Mouse (Mus musculus) urinary bladder, postnatal 14 days (tissue): ENCODE data around the gene Gar1.

Experiments used
- DNase-seq: peaks from one replicate; pipeline ENCODE4 v3.0.0; 2021; ENCODE audit warnings: low spot score

Gar1 gene

GRCm38 (mm10) chr3:129831035-129831568 is at the start of gene Gar1:
Gar1 (minus strand) TSS chr3:129831396.
- peak; percentile 96 for DNase-seq

DNA sequence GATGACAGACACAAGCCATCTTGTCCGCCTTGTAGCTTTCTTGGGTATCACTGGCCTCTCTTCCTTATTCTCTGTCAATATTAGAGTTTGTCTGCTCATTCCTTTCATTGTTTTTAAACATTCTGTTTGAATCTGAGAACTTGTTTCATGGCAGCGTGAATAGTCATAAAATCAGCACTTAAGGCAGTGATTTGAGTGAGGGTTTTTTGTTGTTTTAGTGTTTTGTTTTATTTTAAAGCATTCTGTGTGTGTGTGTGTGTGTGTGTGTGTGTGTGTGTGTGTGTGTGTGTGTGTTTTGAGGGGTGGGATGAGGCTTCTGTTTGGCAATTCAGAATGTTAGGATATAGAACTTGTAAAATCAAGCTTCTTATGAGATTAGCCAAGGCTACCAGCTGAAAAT is 48.7 kb upstream of the Gar1 start:
- no peak for DNase-seq

DNA sequence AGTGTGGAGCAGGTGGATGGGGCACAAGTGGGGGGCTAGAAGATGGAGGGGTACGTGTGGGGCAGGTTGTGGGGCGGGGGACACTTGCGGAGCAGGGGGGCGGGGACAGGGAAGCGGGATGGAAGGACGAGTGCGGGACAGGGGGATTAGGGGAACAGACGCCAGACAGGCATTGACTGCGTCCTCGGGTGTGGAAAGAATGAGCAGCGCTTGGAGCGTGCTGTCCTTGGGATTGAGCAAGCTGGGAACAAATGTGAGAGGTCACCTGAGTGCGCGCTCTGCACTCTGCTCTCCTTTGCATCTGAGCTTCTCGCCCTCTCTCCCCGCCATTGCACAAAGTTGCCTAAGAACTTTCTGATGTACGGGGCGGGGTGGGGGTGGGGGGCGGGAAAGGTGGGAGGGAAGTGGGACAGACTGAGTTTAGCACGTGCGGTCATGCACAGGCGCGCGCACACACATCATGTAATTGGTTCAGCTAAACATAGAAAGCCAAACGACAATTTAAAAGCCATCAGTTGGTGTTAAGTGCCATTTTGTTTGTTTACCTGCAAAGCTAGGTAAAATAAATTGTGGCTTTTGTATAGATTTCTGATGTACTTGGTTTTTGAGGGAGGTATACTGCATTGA is 48.0 kb upstream of the Gar1 start:
- peak; percentile 26 for DNase-seq

GRCm38 (mm10) chr3:129878405-129879021 is 47.3 kb upstream of the Gar1 start, which contains the start of gene Pla2g12a:
Pla2g12a (plus strand) TSS chr3:129878606.
- DNase-seq: peak; percentile 90

GRCm38 (mm10) chr3:129877327-129877726 is 46.1 kb upstream of the Gar1 start:
- no peak for DNase-seq

- peak; percentile 47 for DNase-seq
Measured at GRCm38 (mm10) chr3:129863698-129864097, 32.5 kb upstream of the Gar1 start.

- no peak for DNase-seq
Measured at GRCm38 (mm10) chr3:129862592-129862991, 31.4 kb upstream of the Gar1 start.

GRCm38 (mm10) chr3:129846846-129847245 is 15.7 kb upstream of the Gar1 start:
- DNase-seq: no peak

GRCm38 (mm10) chr3:129845868-129846267 is 14.7 kb upstream of the Gar1 start:
- no peak for DNase-seq

DNA sequence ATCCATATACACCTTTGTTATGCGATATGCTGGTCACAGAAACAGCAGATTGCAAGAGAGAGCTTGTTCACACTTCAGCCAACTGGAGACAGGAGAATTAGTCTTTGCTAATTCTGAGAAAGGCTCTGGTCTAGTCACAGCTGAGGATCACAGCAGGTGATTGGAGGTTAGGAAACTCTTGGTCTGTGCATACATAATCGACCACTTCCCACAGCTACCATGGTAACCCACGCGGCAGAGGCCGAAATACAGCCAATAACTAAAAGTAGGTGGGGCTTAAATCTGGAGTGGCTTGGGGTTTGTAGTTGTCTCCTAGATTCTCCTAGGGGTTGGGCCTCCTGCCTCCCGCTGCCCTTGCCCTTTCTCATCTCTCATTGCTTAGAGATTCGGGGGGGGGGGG is 6.8 kb upstream of the Gar1 start:
- no peak for DNase-seq

DNA sequence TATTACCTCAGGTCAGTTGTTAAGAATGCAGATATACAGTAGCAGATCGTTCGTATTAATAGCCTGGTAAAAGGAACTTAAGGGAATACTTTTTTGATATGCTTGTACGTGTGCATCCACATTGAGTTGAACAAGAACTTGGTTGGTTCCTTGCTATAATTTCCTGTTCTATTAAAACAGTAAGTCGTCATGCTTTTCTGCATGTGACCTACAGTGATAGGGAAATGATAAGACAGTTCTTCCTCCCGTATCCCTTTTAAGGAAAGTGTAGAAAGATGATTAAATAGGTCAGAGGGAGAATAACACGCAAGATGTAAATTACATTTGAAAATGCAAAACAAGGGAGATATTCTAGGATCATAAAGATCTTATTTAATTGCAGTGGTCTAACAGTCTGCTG is 5.8 kb upstream of the Gar1 start:
- DNase-seq: no peak

- peak; percentile 22 for DNase-seq
Measured at GRCm38 (mm10) chr3:129836051-129836697, 5.0 kb upstream of the Gar1 start.

DNA sequence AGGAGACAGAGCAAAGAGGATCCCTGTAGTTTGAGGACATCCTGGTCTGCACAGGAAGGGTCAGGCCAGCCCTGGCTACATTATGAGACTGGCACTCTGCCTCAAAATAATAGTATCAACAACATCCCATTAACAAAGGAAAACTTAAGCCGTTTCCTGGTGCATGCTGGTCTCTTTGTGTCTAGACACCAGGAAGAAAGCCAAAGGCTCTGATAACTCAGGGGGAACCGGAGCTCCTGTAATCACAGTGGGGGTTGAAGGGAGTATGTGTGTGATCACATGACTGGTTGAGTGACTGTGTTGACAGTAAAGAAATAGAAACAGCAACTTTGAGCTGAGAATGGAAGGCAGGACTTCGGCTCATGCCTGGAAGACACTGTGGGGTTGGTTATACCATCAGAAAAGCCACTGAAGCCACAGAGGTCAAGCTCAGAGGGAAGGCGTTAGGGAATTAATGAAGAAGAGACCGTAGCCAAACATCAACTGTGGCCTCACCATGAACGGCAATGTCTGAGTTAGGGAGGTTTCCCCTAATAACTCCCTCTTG is 4.3 kb upstream of the Gar1 start, which contains the start of gene Cfi:
TSS of gene Cfi (plus strand) at position 497 of the 547 bp plus-strand sequence.
- DNase-seq: no peak

- DNase-seq: peak; percentile 22
Measured at GRCm38 (mm10) chr3:129830626-129831025, 570 bp downstream of the Gar1 start.

- no peak for DNase-seq
Measured at GRCm38 (mm10) chr3:129827691-129828090, 3.5 kb downstream of the Gar1 start.

DNA sequence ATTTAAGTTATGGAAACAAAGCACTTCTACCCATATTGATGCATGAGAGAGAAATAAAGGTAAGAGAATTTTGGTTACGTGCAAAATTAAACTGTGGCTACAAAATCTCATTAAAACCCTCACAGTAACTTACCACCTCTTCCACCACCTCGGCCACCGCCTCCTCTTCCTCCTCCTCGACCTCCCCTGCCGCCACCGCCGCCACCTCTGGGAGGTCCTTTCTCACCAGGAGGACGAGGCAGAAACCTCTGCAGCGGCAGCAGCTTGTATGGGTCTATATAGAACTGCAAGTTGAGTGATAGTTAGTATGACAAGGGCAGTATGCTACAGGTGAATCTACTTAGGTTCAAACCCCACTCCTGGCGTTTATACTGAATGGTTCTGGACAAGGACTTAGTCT is 4.5 kb downstream of the Gar1 start:
- DNase-seq: no peak

DNA sequence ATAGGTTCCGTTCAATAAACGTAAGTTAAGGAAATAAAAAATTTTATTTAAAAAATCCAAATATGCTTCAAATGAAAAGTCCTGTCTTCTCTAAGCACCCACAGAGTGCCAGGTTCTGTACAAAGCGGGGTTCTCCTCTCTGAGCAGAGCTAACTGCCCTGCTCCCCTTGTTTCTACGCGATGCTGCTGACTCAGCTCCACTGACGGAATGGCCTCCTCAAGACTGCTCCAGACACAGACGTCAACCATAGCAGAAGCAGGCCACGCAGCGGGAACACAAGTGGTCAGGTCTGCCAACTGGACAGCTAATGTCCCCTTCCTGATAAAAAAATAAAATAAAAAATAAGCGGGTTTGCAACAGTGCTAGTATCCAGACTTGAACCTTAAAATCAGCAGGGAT is 6.3 kb downstream of the Gar1 start:
- DNase-seq: no peak

GRCm38 (mm10) chr3:129824146-129824545 is 7.0 kb downstream of the Gar1 start:
- no peak for DNase-seq

- DNase-seq: no peak
Measured at GRCm38 (mm10) chr3:129823293-129823692, 7.9 kb downstream of the Gar1 start.

GRCm38 (mm10) chr3:129822206-129822775 is 8.9 kb downstream of the Gar1 start, which contains the start of gene Rrh:
Rrh (minus strand) TSS chr3:129822587.
- DNase-seq: no peak

DNA sequence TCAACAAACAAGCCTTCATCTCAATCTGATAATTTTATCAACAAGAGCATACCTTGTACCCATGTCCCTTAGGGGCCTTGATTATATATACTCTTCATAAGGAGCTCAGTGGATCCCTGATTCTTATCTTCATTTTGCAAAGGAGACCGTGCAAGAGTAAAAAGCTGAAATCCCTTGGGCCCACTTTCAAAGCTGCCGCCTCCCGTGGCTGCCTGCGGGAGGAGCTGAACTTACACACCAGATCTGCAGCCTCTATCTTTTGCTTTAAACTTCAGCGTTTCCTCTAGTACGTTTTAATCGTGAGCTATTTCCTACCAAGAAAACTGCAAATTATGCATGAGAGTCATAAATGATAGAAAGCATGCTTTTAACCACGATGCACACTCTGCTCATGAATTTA is 9.5 kb downstream of the Gar1 start:
- DNase-seq: no peak

GRCm38 (mm10) chr3:129820847-129821246 is 10.3 kb downstream of the Gar1 start:
- no peak for DNase-seq
